Mouse (Mus musculus) gastrocnemius, postnatal 4 days (tissue): ENCODE data around the gene Sppl3. TPM values are rescaled to one million over a fixed set of nuclear protein-coding genes. Genes with fewer than 3 reads are reported as not detected.
A peak's percentile ranks its signal among the peaks of the same experiment; 100 is the strongest.

Experiments used
- DNase-seq, 2 experiments: peaks; one replicate each; pipeline ENCODE4 v3.0.0; 2021 to 2022; ENCODE audit warnings: low spot score in 2 of 2, mixed read lengths in 2 of 2
- total RNA-seq, 2 experiments: library from RNA; stranded (reverse); gene quantifications; 2 replicates each; pipeline ENCODE4 v1.2.3; 2021

Sppl3 gene
- total RNA-seq, 2 experiments from 2014 or later: 61.2 to 64.0 TPM

GRCm38 (mm10) chr5:114996447-114996846 lies 14.5 kb upstream of the Sppl3 start:
- no peak for DNase-seq

DNA sequence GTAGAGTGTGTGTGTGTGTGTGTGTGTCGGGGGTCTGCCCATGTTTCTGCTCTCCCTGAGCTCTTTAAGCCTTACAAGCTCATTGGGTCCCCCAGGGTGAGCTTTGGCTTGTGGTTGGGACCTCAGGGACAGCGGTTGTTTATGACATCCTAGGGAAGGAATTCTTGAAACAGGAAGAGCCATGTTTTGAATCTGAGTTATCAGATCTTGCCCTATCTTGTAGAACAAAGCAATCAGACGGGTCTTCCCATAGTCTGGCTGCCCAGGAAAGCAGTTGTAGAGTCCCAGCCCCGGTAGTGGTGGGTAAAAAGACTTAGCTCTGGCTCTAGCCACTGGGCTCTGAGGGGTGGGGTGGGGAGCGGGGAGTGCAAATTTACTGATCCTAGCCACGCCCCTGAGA lies 13.6 kb upstream of the Sppl3 start:
- no peak for DNase-seq

GRCm38 (mm10) chr5:115000503-115000902 lies 10.4 kb upstream of the Sppl3 start:
- DNase-seq: no peak

DNA sequence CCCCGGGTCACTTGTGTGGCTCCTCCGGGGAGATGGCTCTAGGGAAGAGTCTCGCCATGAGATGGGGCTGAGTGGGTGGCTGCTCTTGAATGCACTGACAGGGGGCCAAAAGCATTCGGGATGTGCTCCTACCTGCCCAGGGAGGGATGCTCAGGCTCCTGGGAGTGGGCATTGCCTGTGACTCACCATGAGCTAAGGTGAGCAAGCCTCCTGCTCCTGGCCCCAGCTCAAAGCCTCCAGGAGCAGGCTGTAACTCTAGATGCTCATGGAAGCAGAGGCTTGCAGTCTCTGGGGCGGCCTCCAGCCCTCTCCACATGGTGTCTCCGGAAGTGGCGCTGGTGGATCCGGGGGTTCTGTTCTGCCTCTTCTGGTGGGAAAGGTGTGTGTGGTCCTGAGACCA lies 9.5 kb upstream of the Sppl3 start:
- DNase-seq: no peak

DNA sequence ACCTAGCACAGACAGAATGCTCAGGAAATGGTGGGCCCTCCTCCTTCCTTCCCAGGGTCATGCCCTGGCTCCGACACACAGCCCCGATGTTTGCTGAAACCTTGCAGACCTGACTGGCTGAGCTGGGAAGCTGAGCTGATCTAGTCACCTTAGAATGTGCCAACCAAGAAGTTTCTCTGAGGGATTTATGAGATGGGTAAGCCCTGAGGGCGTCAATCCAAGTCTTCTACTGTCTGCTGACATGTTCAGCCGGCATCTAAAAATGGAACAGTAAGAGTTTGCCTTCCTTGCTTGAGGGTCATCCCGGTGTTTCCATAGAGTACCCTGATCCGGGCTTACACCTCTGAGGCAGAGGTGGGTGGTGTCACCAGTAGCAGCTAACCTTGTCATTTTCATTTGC lies 8.2 kb upstream of the Sppl3 start:
- DNase-seq: no peak

- DNase-seq: no peak
Measured at GRCm38 (mm10) chr5:115003224-115003873, 7.6 kb upstream of the Sppl3 start.

GRCm38 (mm10) chr5:115007768-115008167 lies 3.2 kb upstream of the Sppl3 start:
- DNase-seq: no peak

DNA sequence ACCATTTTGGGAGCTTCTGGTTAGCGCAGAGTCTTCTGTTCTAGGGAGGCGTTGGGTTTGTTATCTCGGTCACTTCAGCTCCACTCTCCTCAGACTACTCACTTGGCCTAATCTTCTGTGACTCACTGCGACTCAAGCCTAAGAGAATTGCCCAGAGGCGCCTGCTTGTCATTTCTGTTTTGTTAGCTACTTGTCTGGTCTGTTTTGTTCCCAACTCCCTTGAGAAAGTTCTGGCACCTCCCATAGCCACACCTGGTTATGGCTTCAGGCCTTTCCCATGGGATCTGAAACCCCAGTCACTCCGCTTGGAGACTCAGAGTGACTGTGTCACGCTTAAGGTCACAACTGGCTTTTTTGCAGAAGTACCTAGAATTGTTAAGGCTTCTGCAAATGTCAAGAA lies 2.6 kb upstream of the Sppl3 start:
- no peak for DNase-seq

DNA sequence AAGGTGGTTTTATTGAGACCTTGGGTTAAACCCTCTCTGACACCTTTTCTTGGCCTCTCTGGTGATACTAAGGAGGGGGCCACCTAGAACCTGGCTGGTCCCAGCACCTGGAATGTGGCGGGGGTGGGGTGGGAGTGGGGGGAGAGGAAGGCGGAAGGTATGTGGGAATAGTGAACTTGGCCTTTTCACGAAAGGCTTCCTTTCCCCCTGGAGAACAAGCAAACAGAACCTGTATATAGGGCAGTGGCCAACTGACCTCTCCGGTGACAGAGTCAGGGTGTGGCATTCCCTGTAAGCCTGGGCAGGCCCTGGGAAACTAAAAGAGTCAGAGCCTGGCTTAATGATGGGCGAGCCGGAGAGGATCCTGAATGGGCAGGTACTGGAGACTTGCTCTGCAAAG lies 1.8 kb upstream of the Sppl3 start:
- DNase-seq: no peak

DNA sequence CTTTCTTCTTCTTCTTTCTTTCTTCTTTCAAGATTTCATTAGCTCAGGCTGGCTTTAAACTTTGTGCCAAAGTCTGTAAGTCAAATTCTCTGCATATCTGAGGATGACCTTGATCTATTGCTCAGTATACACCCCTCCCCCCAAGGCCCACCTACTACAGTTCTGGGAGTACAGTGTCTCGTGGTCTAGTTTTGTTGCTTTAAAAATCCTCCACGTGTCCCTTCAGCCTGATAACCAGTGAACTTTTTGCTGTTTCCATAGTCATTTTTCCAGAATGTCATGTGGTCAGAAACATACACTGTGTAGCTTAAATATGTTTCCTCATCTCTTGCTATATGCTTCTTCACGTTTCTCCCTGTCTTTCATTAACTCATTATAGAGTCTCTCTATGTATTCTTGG lies 976 bp upstream of the Sppl3 start:
- no peak for DNase-seq

GRCm38 (mm10) chr5:115011217-115011518 lies 231 bp downstream of the Sppl3 start:
- no peak for DNase-seq

GRCm38 (mm10) chr5:115011519-115012261 lies 753 bp downstream of the Sppl3 start:
- DNase-seq: peak; percentile 47 to 70

DNA sequence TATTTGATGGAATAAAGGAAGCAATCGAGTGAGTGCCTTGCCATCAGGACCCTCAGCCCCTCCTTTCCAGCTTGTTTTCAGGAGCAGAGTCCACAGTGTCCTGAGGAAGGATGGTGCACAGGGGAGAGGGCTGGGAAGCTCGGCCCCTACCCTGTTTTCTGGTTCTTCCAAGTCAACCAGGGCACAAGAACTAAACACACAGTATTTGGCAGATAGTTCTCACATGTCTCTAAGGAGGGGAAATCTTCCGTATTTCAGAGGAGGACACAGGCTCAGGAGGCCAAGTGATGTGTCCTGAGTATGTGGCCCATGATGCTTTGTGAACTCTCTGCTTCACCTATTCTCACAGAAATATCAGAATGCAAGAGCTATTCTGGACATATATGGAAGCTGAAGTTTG lies 2.5 kb downstream of the Sppl3 start:
- DNase-seq: no peak

DNA sequence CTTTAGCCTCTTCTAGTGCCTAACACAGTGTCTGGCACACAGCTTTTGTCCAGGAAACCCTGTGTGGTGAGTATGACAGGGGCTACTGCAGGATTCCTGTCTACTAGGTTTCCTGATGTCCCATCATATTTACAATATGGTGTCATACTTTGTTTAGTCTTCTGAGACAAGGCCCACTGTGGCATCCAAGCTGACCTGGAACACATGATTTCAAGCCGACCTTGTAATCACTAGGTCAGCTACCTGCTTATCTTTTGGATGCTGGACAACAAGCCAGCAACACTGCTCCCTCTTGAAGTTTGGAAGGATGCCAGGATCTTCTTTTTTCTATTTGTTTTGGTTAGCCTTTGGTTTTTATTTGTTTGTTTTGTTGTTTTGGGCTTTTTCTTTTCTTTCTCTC lies 3.6 kb downstream of the Sppl3 start:
- DNase-seq: no peak

- DNase-seq: no peak
Measured at GRCm38 (mm10) chr5:115015121-115015520, 4.2 kb downstream of the Sppl3 start.

DNA sequence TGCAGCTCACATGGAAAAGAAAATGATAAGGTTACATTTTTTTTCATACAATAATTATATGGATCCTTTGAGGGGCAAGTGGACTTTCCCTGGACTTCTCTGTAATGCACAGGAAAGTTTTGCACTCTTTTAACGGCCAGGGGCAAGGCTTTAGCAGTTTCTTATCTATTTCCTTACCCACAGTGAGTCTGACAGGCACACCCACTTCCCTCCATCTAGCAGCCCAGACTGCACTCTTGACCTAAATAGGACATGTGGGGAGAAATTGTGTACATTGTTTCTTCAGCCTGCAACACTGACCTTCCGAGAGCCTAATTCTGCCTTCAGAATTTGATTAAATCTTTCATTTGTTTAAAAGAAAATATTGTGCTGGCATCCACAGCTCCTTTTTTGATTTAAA lies 7.3 kb downstream of the Sppl3 start:
- no peak for DNase-seq

DNA sequence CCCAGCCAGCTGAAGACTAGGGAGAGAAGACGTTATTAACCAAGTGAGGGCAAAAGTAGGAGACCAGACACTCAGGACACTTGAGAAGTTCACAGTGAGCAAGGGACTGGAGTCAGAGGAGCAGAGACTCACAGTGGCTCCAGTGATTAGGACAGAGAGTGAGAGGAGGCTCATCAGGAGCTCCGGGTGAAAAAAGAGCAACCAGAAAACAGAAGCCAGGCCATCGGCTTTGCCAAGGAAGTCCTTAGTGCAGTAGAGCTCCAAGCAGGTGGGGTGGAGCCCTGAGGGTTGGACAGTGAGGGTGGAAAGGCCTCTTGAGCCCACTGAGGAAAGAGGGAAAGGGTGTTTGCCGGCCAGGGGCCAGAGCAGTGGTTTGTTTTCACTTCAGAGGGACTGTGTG lies 7.9 kb downstream of the Sppl3 start:
- DNase-seq: no peak

GRCm38 (mm10) chr5:115022021-115022420 lies 11.1 kb downstream of the Sppl3 start:
- no peak for DNase-seq

DNA sequence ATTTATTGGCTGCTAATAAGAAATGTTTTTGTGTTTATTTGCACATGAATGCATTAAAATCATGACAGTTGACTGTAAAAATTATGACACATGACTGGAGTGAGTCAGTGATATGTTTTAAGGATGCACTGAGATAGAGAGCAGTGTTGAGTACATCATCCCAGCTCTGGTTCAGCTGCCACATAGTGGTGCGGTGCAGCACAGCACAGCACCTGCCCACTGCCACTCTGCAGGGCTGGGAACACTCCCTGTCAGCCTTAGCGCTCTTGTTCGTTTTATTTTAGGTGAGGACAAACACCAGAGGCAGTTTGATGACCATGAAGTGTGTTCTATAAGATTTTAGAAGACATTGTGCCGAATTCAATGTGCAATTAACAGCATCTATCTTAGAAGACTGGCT lies 15.2 kb downstream of the Sppl3 start:
- DNase-seq: no peak

GRCm38 (mm10) chr5:115027109-115027508 lies 16.2 kb downstream of the Sppl3 start:
- no peak for DNase-seq

- no peak for DNase-seq
Measured at GRCm38 (mm10) chr5:115028920-115029319, 18.0 kb downstream of the Sppl3 start.

GRCm38 (mm10) chr5:115029509-115029908 lies 18.6 kb downstream of the Sppl3 start:
- DNase-seq: no peak

DNA sequence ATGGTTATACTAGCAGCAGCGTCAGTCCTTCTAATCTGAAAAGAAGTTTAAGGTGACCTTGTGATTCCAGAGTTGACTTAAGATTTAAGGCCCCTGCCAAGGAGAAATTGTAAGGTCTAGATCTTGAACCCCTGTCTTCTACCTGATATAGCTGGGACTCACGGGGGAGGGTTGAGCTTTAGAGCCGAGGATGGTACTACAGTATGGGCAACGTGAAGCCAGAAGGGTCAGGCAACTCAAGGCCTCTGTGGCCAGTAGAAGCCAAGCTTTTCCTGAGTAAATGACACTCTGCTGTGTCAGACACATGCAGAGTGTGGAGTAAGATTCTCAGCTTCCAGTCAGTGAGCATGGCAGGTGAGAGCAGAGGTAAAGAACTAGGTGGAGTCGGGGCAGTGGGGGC lies 20.6 kb downstream of the Sppl3 start:
- no peak for DNase-seq
